Mouse (Mus musculus) intestine, embryonic 14.5 days (tissue): ENCODE data around the gene Rnd1. TPM values are rescaled to one million over a fixed set of nuclear protein-coding genes. Genes with fewer than 3 reads are reported as not detected.

Source experiments
- ATAC-seq: fragments of 200-750 bp; cut with Nextera tagmentation; replicated peaks from 2 replicates; pipeline ENCODE4 v1.8.0; 2017; ENCODE audit warnings: low read depth, moderate number of reproducible peaks, moderate TSS enrichment, moderate library complexity; ENCODE audit not compliant: low FRiP score, low TSS enrichment
- DNase-seq: peaks from one replicate; pipeline ENCODE4 v3.0.0-alpha.2; 2018; ENCODE audit warnings: low spot score
- H3K27ac ChIP-seq: fragments of 300-500 bp; sonication (generic); 2 replicates; pipeline ENCODE4 v1.5.1; 2014; ENCODE audit warnings: low read depth, mild to moderate bottlenecking, control low read depth
- H3K27me3 ChIP-seq: fragments of 300-500 bp; sonication (generic); replicated peaks from 2 replicates; pipeline ENCODE4 v1.6.1; 2014; ENCODE audit warnings: low read length, control low read depth; ENCODE audit not compliant: control insufficient read depth, insufficient read depth
- H3K36me3 ChIP-seq: fragments of 300-500 bp; sonication (generic); 2 replicates; pipeline ENCODE4 v1.6.1; 2014; ENCODE audit warnings: low read length, control low read depth; ENCODE audit not compliant: control insufficient read depth, insufficient read depth
- H3K4me1 ChIP-seq: fragments of 300-500 bp; sonication (generic); replicated peaks from 2 replicates; pipeline ENCODE4 v1.6.1; 2014; ENCODE audit warnings: low read length, control low read depth, mixed read lengths; ENCODE audit not compliant: control insufficient read depth, insufficient read depth
- H3K4me2 ChIP-seq: fragments of 300-500 bp; sonication (generic); 2 replicates; pipeline ENCODE4 v1.6.1; 2014; ENCODE audit warnings: low read length
- H3K4me3 ChIP-seq: fragments of 300-500 bp; sonication (generic); 2 replicates; pipeline ENCODE4 v1.5.1; 2014; ENCODE audit warnings: low read depth, low read length, control low read depth, mixed read lengths
- H3K9ac ChIP-seq: fragments of 300-500 bp; sonication (generic); 2 replicates; pipeline ENCODE4 v1.6.1; 2014; ENCODE audit warnings: mild to moderate bottlenecking, low read length
- H3K9me3 ChIP-seq: fragments of 300-500 bp; sonication (generic); 2 replicates; pipeline ENCODE4 v1.6.1; 2016; ENCODE audit warnings: low read length, control low read depth; ENCODE audit not compliant: control insufficient read depth
- WGBS: fragments of 180-500 bp; shearing (Covaris S2); extraction: QIAGEN DNeasy Blood & Tissue Kit; methylation state at CpG from one replicate; pipeline ENCODE4 v1.1.7; 2014; 5-methylcytosine and 5-hydroxymethylcytosine counted together
- polyA plus RNA-seq: library from polyadenylated mRNA; unstranded; fragments of >200 nt; fragmentation: Nextera tagmentation; extraction: Ambion mirVana; gene quantifications from 2 replicates; pipeline ENCODE4 v1.2.1, GENCODE M21; 2014

The Rnd1 gene
- polyA plus RNA-seq, 1 experiment from 2014 or later = 1.0 TPM

DNA sequence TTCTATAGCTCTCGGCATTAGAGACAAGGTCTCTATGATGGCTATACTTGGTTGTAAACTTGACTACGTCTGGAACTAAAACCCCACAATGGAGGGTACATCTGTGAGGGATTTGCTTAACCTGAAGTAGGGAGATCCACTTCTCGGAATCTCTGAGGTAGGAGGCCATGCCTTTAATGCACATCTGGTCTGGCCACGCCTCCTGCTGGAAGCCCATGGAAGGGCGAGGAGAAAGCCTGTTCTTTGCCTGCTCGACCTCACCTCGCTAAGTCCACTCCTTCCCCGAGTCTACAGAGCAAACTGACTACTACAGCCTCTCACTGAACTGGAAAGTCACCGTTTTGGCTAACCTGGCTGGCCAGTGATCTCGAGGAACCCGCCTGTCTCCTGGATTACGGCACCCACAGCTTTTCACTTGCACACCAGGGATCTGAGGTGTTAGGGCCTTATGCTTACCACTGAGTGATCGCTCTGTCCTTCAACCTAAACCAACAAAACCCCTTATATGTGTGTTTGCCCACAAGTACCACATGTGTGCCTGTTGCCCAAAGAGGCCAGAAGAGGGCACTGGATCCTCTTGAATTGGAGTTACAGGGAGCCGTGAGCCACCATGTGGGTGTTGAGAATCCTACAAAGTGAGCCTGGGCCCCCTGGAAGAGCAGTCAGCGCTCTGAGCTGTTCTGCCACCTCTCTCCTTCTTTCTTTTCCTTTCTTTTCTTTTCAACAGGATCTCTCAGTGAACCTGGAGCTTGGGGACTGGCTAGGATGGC lies 20.1 kb downstream of the Rnd1 start:
- no peaks in the 10 kb centered on the region for H3K27me3 ChIP-seq
- no peak overlapping the region for H3K4me3 ChIP-seq
- H3K36me3 ChIP-seq = peaks cover 69% of the 10 kb centered on the region
- no peak overlapping the region for H3K9ac ChIP-seq
- H3K9me3 ChIP-seq = no peaks in the 10 kb centered on the region
- H3K4me2 ChIP-seq = no peak overlapping the region
- H3K27ac ChIP-seq = no peak overlapping the region
- ATAC-seq (no peak), DNase-seq (no peak)
- 83% methylated on average over 15 of the region's 15 CpGs for WGBS
- peaks cover 4% of the 10 kb centered on the region; the same call in 1 of the 2 replicates for H3K4me1 ChIP-seq

- no peak overlapping the region for H3K4me2 ChIP-seq
- 92% methylated on average over 8 of the region's 8 CpGs for WGBS
Observed at GRCm38 (mm10) chr15:98652174-98652573, 25.1 kb downstream of the Rnd1 start.

DNA sequence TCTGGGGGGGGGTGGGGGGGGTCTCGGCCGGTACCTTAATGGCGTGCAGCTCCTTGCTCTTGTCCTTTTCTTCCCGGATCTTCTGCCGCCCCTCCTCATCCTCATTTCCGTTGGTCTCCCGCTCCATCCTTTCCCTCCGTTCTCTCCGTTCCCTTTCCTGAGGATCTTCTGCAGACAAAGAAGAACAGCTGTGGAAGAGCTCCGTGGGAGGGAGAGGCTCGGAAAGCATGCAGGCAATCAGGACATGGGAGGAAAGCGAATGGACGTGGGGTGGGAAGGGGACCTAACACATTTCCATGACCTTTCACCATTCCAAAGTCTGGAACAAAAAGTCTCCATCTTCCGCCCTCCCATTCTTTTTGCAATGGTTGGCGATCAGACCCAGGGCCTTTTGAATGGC lies 25.8 kb downstream of the Rnd1 start:
- no peaks in the 10 kb centered on the region for H3K27me3 ChIP-seq
- H3K36me3 ChIP-seq = peaks cover 100% of the 10 kb centered on the region
- no peak for DNase-seq
- H3K9ac ChIP-seq = no peak overlapping the region
- WGBS = 94% methylated on average over 15 of the region's 15 CpGs
- H3K4me1 ChIP-seq = no peaks in the 10 kb centered on the region
- ATAC-seq = no peak
- H3K9me3 ChIP-seq = no peaks in the 10 kb centered on the region
- no peak overlapping the region for H3K4me2 ChIP-seq
- H3K4me3 ChIP-seq = no peak overlapping the region
- H3K27ac ChIP-seq = no peak overlapping the region

More at GRCm38 (mm10) chr15:98652174-98652573, 25.1 kb downstream of the Rnd1 start:
- ATAC-seq = no peak
- no peak for DNase-seq
- H3K27ac ChIP-seq = no peak overlapping the region
- no peaks in the 10 kb centered on the region for H3K9me3 ChIP-seq
- no peak overlapping the region for H3K4me3 ChIP-seq
- H3K9ac ChIP-seq = no peak overlapping the region
- no peaks in the 10 kb centered on the region for H3K4me1 ChIP-seq
- H3K36me3 ChIP-seq = peaks cover 100% of the 10 kb centered on the region
- no peaks in the 10 kb centered on the region for H3K27me3 ChIP-seq

DNA sequence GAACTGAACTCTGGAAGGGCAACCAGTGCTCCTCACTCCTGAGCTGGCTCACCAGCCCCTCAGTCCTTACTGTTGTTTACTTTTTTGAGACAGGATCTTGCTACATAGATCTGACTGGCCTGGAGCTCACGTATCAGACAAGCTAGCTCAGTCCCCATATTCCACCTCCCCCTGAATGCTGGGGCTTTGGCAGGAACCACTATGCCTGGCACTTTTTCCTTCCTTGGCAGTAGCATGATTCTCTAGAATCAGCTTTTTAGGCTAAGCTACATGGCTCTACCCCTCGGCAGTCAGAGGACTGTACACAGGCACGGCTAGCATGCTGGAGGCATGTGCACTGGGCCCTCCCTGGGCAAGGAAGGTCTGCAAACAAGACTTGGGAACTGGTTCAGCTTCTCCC lies 29.2 kb downstream of the Rnd1 start:
- Histone ChIP-seq H3K4me3 (no peak overlapping the region), H3K27ac (no peak overlapping the region), H3K4me1 (no peaks in the 10 kb centered on the region), H3K9me3 (no peaks in the 10 kb centered on the region), H3K27me3 (no peaks in the 10 kb centered on the region), H3K4me2 (no peak overlapping the region), H3K36me3 (peaks cover 100% of the 10 kb centered on the region), H3K9ac (no peak overlapping the region)
- WGBS = 89% methylated on average over 3 of the region's 3 CpGs
- DNase-seq (no peak), ATAC-seq (no peak)

DNA sequence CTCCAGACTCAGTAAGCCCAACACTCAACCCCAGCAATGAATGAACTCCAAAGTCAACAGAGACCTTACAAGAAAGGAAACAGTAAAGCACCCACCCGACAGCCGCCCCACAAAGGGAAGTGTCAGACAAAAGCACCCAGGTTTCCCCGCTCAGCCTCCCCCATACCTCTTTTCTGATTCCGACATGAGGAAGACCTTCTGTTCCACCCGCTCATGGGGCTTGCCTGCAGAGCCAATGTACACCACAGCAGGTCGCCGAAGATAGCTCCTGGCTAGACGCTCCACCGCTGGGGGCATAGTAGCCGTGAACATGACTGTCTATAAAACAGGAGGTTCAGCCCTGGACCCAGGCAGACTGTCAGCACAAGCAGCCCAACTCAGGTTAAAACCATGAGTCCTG lies 30.0 kb downstream of the Rnd1 start:
- Histone ChIP-seq H3K4me1 (no peaks in the 10 kb centered on the region), H3K4me3 (no peak overlapping the region), H3K27me3 (no peaks in the 10 kb centered on the region), H3K9me3 (no peaks in the 10 kb centered on the region), H3K36me3 (peaks cover 100% of the 10 kb centered on the region), H3K27ac (no peak overlapping the region), H3K4me2 (no peak overlapping the region), H3K9ac (no peak overlapping the region)
- ATAC-seq (no peak), DNase-seq (no peak)
- 92% methylated on average over 10 of the region's 10 CpGs for WGBS

DNA sequence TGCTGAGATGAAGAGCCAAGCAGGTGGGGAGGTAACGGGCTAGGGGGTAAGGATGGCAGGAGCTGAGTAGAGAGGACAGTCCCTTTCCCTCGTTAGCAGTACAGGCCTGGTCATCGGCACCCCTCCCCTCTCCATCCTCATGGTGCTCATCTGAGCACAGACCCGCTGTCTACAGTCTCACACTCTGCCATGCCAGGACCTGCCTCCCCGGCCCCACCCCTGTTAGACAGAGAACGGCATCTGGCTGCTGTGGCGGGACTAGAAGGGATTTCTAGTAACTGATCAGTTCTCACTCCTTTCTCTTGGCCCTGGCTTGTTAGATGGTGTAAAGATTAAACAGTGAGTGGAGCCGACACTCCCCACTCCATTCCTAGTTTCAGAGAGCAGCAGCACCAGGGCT lies 30.5 kb downstream of the Rnd1 start:
- Histone ChIP-seq H3K4me1 (no peaks in the 10 kb centered on the region), H3K27ac (no peak overlapping the region), H3K27me3 (no peaks in the 10 kb centered on the region), H3K4me3 (no peak overlapping the region), H3K4me2 (no peak overlapping the region), H3K9ac (no peak overlapping the region), H3K36me3 (peaks cover 100% of the 10 kb centered on the region), H3K9me3 (no peaks in the 10 kb centered on the region)
- DNase-seq (no peak), ATAC-seq (no peak)
- 81% methylated on average over 8 of the region's 8 CpGs for WGBS

GRCm38 (mm10) chr15:98645057-98646026 lies 31.9 kb downstream of the Rnd1 start:
- DNase-seq = no peak
- H3K9me3 ChIP-seq = no peaks in the 10 kb centered on the region
- no peak overlapping the region for H3K27ac ChIP-seq
- H3K4me3 ChIP-seq = no peak overlapping the region
- H3K9ac ChIP-seq = no peak overlapping the region
- WGBS = 87% methylated on average over 24 of the region's 24 CpGs
- no peaks in the 10 kb centered on the region for H3K4me1 ChIP-seq
- H3K36me3 ChIP-seq = peaks cover 100% of the 10 kb centered on the region
- no peak overlapping the region for H3K4me2 ChIP-seq
- no peak for ATAC-seq
- no peaks in the 10 kb centered on the region for H3K27me3 ChIP-seq

DNA sequence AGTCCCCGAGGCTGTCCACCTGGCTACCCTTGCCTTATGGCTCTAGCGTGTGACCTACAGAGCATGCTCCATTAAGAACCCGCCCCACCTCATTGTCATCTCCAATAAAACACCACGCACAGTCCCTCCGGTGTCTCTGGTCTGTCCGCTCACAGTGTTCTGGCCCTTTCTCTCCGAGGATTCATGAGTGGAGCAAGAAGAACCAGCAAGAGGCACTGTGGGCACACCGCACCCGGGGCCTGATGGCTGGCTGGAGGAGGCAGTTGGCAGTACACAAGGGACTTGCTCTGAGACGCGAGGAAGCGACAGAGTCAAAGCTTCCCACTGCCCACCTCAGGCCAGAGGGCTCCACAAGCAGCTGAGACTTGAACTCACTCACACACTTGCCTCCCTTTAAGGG lies 32.9 kb downstream of the Rnd1 start:
- H3K4me3 ChIP-seq = no peak overlapping the region
- ATAC-seq (no peak), DNase-seq (no peak)
- H3K36me3 ChIP-seq = peaks cover 99% of the 10 kb centered on the region
- WGBS = 89% methylated on average over 12 of the region's 12 CpGs
- H3K27me3 ChIP-seq = no peaks in the 10 kb centered on the region
- H3K9ac ChIP-seq = no peak overlapping the region
- no peaks in the 10 kb centered on the region for H3K9me3 ChIP-seq
- H3K4me2 ChIP-seq = no peak overlapping the region
- H3K4me1 ChIP-seq = no peaks in the 10 kb centered on the region
- H3K27ac ChIP-seq = no peak overlapping the region
